Mouse (Mus musculus): ENCODE results near the gene Atp2a2. TPM values are rescaled to one million over a fixed set of nuclear protein-coding genes. Genes with fewer than 3 reads are reported as not detected.

Atp2a2 gene
- polyA plus RNA-seq, 1 experiment from 2014 or later, result 41.2 TPM

DNA sequence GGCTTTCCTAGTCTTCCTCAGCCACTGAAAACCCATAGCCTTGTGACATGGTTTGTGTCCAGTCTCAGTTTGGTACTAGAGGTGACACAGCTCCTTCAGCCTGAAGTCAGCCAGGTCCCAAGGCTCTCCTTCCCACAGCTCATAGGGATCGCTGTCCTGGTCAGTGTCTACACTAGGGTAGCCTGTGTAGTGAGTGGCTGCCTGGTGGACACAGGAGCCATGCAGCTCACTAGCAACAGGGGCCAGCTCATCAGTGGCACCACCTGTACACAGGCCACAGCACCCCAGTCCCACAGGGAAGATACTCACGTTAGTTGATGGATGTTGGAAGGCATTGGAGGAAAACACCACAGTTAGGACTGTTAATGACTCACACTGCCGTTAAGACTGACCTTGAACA is 46.4 kb downstream of the Atp2a2 start:
- H3K27ac ChIP-seq, result no peak overlapping the region
- H3K4me1 ChIP-seq (replicated peaks), result no peaks in the 10 kb centered on the region
- H3K36me3 ChIP-seq, result peaks cover 90% of the 10 kb centered on the region
- H3K9ac ChIP-seq, result no peak overlapping the region
- no peak overlapping the region for H3K4me3 ChIP-seq
- no peaks in the 10 kb centered on the region for H3K9me3 ChIP-seq
- WGBS, result 91% methylated on average over 3 of the region's 3 CpGs
- ATAC-seq (ENCODE audit: low FRiP score), result no peak
- H3K27me3 ChIP-seq, result no peaks in the 10 kb centered on the region
- H3K4me2 ChIP-seq, result no peak overlapping the region

GRCm38 (mm10) chr5:122454883-122455282 is 47.1 kb downstream of the Atp2a2 start:
- Histone ChIP-seq H3K4me2 (no peak overlapping the region), H3K9me3 (no peaks in the 10 kb centered on the region), H3K36me3 (peaks cover 83% of the 10 kb centered on the region), H3K27ac (0 out of 2 replicates have a peak overlapping the region, but pooled peaks have one; percentile 35), H3K9ac (no peak overlapping the region), H3K27me3 (no peaks in the 10 kb centered on the region), H3K4me1 (replicated peaks) (peaks cover 2% of the 10 kb centered on the region; the same call in 1 of the 2 replicates), H3K4me3 (no peak overlapping the region)
- ATAC-seq (ENCODE audit: low FRiP score), result no peak
- WGBS, result 95% methylated on average over 3 of the region's 3 CpGs

- no peak for ATAC-seq (ENCODE audit: low FRiP score)
- WGBS, result 90% methylated on average over 4 of the region's 4 CpGs
- Histone ChIP-seq H3K27ac (peak overlapping the region; percentile 35; the same call in 1 of the 2 replicates), H3K36me3 (peaks cover 79% of the 10 kb centered on the region), H3K27me3 (no peaks in the 10 kb centered on the region), H3K4me3 (no peak overlapping the region), H3K4me1 (replicated peaks) (peaks cover 6% of the 10 kb centered on the region; the same call in 1 of the 2 replicates), H3K4me2 (no peak overlapping the region), H3K9me3 (no peaks in the 10 kb centered on the region), H3K9ac (no peak overlapping the region)
These were observed 47.6 kb downstream of the Atp2a2 start for GRCm38 (mm10) chr5:122454442-122454841.

DNA sequence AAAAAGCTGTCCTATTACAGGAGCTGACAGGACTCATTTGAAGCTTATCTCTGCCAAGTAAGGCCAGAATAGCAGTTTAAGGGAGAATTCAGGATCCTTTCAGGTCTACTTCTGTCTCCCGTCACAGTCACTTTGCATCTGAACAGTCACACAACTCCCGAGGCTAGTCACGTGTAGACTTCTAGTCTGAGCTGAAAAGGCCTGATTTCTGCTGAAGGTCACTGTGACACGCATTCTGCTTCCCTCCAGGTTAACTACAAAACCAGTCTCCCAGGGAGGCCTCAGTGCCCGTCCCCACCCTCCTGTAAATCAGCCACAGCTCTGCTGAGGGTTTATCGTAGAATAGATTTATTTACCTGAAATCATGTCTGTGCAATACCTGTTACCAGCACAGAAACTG is 48.8 kb downstream of the Atp2a2 start:
- Histone ChIP-seq H3K4me2 (no peak overlapping the region), H3K4me3 (no peak overlapping the region), H3K36me3 (peaks cover 72% of the 10 kb centered on the region), H3K27me3 (no peaks in the 10 kb centered on the region), H3K4me1 (replicated peaks) (peaks cover 6% of the 10 kb centered on the region; the same call in 1 of the 2 replicates), H3K9me3 (no peaks in the 10 kb centered on the region), H3K9ac (no peak overlapping the region), H3K27ac (no peak overlapping the region)
- no peak for ATAC-seq (ENCODE audit: low FRiP score)
- 76% methylated on average over 6 of the region's 6 CpGs for WGBS

- H3K36me3 ChIP-seq, result peaks cover 65% of the 10 kb centered on the region
- H3K4me3 ChIP-seq, result no peak overlapping the region
- no peak overlapping the region for H3K4me2 ChIP-seq
- no peak overlapping the region; the same call in 1 of the 2 replicates for H3K27ac ChIP-seq
- H3K27me3 ChIP-seq, result no peaks in the 10 kb centered on the region
- no peak overlapping the region for H3K9ac ChIP-seq
- no peak for ATAC-seq (ENCODE audit: low FRiP score)
- peaks cover 6% of the 10 kb centered on the region; the same call in 1 of the 2 replicates for H3K4me1 ChIP-seq (replicated peaks)
- 81% methylated on average over 7 of the region's 7 CpGs for WGBS
- no peaks in the 10 kb centered on the region for H3K9me3 ChIP-seq
These were observed 49.8 kb downstream of the Atp2a2 start for GRCm38 (mm10) chr5:122452194-122452593.

DNA sequence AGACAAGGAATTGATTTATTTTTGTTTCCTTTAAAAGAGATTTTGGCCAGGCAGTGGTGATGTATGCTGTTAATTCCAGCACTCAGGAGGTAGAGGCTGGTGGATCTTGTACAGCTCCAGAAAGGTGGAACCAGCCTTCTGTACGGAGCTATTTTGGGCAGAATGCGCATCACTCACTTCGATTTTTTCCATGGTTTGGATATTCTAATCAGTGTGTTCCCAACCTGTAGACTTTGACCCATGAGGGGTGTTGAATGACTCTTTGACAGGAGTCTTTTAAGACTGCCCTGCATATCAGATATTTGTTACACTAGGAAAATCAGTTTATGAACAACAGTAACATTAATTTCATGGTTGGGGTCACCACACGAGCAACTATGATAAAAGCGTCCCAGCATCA is 50.7 kb downstream of the Atp2a2 start:
- WGBS, result 91% methylated on average over 5 of the region's 5 CpGs
- no peak for ATAC-seq (ENCODE audit: low FRiP score)
- peaks cover 62% of the 10 kb centered on the region for H3K36me3 ChIP-seq

GRCm38 (mm10) chr5:122450913-122451317 is 51.1 kb downstream of the Atp2a2 start:
- Histone ChIP-seq H3K4me3 (no peak overlapping the region), H3K27me3 (no peaks in the 10 kb centered on the region), H3K4me2 (no peak overlapping the region), H3K4me1 (replicated peaks) (peaks cover 6% of the 10 kb centered on the region; the same call in 1 of the 2 replicates), H3K27ac (peak overlapping the region; percentile 20; the same call in 1 of the 2 replicates), H3K36me3 (peaks cover 63% of the 10 kb centered on the region), H3K9ac (no peak overlapping the region), H3K9me3 (no peaks in the 10 kb centered on the region)
- 69% methylated on average over 5 of the region's 5 CpGs for WGBS
- no peak for ATAC-seq (ENCODE audit: low FRiP score)

More for the DNA sequence above, 50.7 kb downstream of the Atp2a2 start:
- Histone ChIP-seq H3K27me3 (no peaks in the 10 kb centered on the region), H3K4me2 (no peak overlapping the region), H3K27ac (peak overlapping the region; percentile 20; the same call in 1 of the 2 replicates), H3K4me3 (no peak overlapping the region), H3K4me1 (replicated peaks) (peaks cover 6% of the 10 kb centered on the region; the same call in 1 of the 2 replicates), H3K9me3 (no peaks in the 10 kb centered on the region), H3K9ac (no peak overlapping the region)

GRCm38 (mm10) chr5:122449946-122450345 is 52.1 kb downstream of the Atp2a2 start:
- Histone ChIP-seq H3K27me3 (no peaks in the 10 kb centered on the region), H3K4me3 (no peak overlapping the region), H3K4me1 (replicated peaks) (peaks cover 6% of the 10 kb centered on the region; the same call in 1 of the 2 replicates), H3K9me3 (no peaks in the 10 kb centered on the region), H3K4me2 (no peak overlapping the region), H3K36me3 (peaks cover 63% of the 10 kb centered on the region), H3K27ac (no peak overlapping the region), H3K9ac (no peak overlapping the region)
- 29% methylated on average over 7 of the region's 7 CpGs for WGBS
- ATAC-seq (ENCODE audit: low FRiP score), result no peak

DNA sequence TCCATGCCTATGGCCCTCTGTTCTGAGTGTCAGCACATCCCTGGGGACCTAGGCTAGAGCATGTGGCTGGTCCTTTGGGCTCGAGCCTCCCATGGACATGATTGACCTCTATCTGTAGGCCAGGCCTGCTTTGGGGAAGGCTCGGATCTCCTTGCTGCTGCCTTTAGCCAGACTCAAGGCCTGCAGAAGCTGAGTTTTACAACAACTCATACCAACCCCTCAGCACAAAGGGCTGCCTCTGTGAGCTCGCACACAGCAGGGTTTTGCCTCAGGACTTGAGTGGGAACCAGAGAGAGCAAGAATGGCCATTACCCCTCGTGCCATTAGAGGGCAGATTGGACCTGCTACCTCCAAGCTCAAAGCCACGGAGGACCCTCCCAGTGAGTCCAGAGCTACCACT is 53.2 kb downstream of the Atp2a2 start:
- H3K4me1 ChIP-seq (replicated peaks), result peaks cover 6% of the 10 kb centered on the region; the same call in 1 of the 2 replicates
- H3K4me3 ChIP-seq, result no peak overlapping the region
- H3K9ac ChIP-seq, result no peak overlapping the region
- no peak overlapping the region for H3K4me2 ChIP-seq
- H3K36me3 ChIP-seq, result peaks cover 63% of the 10 kb centered on the region
- ATAC-seq (ENCODE audit: low FRiP score), result no peak
- H3K27me3 ChIP-seq, result no peaks in the 10 kb centered on the region
- no peak overlapping the region for H3K27ac ChIP-seq
- 87% methylated on average over 5 of the region's 5 CpGs for WGBS
- H3K9me3 ChIP-seq, result no peaks in the 10 kb centered on the region

GRCm38 (mm10) chr5:122447857-122448256 is 54.2 kb downstream of the Atp2a2 start:
- no peaks in the 10 kb centered on the region for H3K9me3 ChIP-seq
- H3K9ac ChIP-seq, result no peak overlapping the region
- peaks cover 63% of the 10 kb centered on the region for H3K36me3 ChIP-seq
- peaks cover 6% of the 10 kb centered on the region; the same call in 1 of the 2 replicates for H3K4me1 ChIP-seq (replicated peaks)
- no peak overlapping the region for H3K4me3 ChIP-seq
- WGBS, result 98% methylated on average over 8 of the region's 8 CpGs
- H3K27ac ChIP-seq, result no peak overlapping the region
- no peaks in the 10 kb centered on the region for H3K27me3 ChIP-seq
- no peak overlapping the region for H3K4me2 ChIP-seq
- no peak for ATAC-seq (ENCODE audit: low FRiP score)

GRCm38 (mm10) chr5:122445051-122445610 is 56.9 kb downstream of the Atp2a2 start:
- H3K9me3 ChIP-seq, result no peaks in the 10 kb centered on the region
- no peak overlapping the region for H3K27ac ChIP-seq
- 95% methylated on average over 11 of the region's 11 CpGs for whole genome bisulfite sequencing
- H3K36me3 ChIP-seq, result peaks cover 76% of the 10 kb centered on the region
- no peak overlapping the region for H3K4me3 ChIP-seq
- H3K27me3 ChIP-seq, result no peaks in the 10 kb centered on the region
- H3K4me1 ChIP-seq (replicated peaks), result peaks cover 6% of the 10 kb centered on the region; the same call in 1 of the 2 replicates
- no peak for ATAC-seq (ENCODE audit: low FRiP score)
- H3K9ac ChIP-seq, result no peak overlapping the region
- no peak overlapping the region for H3K4me2 ChIP-seq

DNA sequence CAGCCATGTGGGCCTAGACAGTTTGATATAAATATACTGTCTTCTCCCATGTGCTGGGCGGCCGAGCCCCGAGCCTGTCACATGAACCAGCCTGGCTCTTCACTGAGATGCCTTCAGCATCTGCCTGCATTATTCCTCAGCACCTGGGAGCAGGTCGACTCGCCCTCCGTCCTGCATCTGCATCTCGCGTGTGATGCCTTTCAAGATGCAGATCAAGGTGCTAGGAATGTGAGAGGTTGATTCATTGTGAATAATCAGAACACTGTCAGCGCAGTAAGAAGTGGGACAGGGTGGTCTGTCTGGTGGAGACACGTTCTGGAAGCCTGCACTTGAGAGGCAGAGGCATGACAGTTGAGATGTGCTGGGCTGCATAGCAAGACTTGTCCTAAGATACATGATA is 57.5 kb downstream of the Atp2a2 start:
- no peak for ATAC-seq (ENCODE audit: low FRiP score)
- H3K27me3 ChIP-seq, result no peaks in the 10 kb centered on the region

DNA sequence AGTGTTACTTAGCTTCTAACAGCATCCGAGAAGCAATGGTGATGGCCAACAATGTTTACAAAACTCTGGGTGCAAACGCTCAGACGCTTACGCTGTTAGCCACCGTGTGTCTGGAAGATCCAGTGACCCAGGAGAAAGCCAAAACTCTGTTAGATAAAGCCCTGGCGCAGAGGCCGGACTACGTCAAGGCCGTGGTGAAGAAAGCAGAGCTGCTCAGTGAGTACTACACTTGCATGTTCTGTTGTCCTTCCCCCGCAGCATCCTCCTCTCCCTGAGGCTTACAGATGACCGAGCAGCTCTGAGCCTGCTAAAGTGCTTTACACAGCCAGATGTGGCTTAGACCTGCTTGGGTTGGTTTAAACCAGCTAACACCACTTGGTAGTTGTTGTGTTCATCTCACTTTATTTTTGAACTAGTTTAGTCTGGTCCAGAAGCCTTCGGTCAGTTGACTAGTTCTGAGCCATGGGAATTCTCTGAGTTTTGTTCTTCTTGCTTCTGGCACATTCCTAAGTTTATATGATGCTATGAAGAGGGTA is 61.9 kb downstream of the Atp2a2 start:
- Histone ChIP-seq H3K27ac (no peak overlapping the region), H3K27me3 (no peaks in the 10 kb centered on the region), H3K9me3 (no peaks in the 10 kb centered on the region), H3K4me2 (no peak overlapping the region), H3K36me3 (peaks cover 99% of the 10 kb centered on the region), H3K4me3 (no peak overlapping the region), H3K4me1 (replicated peaks) (no peaks in the 10 kb centered on the region), H3K9ac (no peak overlapping the region)
- WGBS, result 96% methylated on average over 12 of the region's 12 CpGs
- ATAC-seq (ENCODE audit: low FRiP score), result no peak

More for the DNA sequence above, 57.5 kb downstream of the Atp2a2 start:
- Histone ChIP-seq H3K4me2 (no peak overlapping the region), H3K9ac (no peak overlapping the region), H3K4me3 (no peak overlapping the region), H3K36me3 (peaks cover 83% of the 10 kb centered on the region), H3K27ac (no peak overlapping the region), H3K9me3 (no peaks in the 10 kb centered on the region), H3K4me1 (replicated peaks) (no peaks in the 10 kb centered on the region)
- WGBS, result 98% methylated on average over 10 of the region's 10 CpGs
